Mouse (Mus musculus) naive thymus-derived CD4-positive, alpha-beta T cell, adult 2 months (primary cell): ENCODE data around the gene Zswim2.
A peak's percentile ranks its signal among the peaks of the same experiment; 100 is the strongest.
"Not testable (repeated sequence)": the region's sequence is repeated elsewhere in the genome, so short reads cannot be mapped to it uniquely, and the experiment has no call there.

ENCODE experiments used
- DNase-seq: peaks from one replicate; pipeline ENCODE4 v3.0.0-alpha.2; 2011; ENCODE audit warnings: low read depth

Gene Zswim2

DNA sequence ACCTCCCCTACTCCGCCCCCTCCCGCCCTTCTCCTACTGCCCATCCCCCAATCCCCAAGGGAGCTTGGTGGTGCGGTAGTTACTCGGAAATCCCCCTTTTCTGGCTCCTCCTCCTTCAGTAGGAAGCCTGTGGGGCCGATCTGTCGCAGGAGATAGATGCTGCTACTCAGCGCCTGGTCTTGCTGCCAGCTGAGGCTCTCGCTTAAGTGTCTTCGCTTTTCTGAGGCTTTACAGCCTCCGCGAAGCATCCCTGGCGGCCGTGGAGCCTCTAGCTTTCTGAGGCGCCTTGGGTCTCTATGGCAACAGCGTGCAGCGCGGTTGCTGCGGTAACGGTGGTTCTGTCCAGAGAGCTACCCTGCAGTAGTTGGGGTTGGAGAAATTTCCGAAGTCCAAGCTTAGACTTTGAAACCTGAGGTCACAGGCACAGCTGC is at the start of gene Zswim2:
TSS of gene Zswim2 (minus strand) at position 298 of the 431 bp plus-strand sequence.
- DNase-seq, result peak; percentile 35

DNA sequence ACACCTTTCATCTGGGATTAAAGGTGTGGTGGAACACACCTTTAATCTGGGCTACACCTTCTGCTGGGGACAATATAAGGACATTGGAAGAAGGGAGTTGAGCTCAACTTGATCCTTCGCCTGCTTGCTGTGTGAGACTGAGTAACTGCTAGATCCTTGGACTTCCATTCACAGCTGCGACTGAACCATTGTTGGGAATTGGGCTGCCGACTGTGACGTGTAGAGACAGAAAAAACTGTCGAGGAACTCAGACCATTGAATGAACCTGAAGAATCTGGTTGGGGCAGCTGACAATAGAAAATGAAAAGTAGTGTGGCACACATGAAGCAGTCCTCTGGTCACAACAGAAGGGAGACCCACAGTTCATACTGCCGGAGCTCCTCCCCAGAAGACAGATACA is 49.2 kb upstream of the Zswim2 start, which contains the start of gene Gm13691:
TSS of gene Gm13691 (plus strand) at position 301 of the 400 bp plus-strand sequence.
- DNase-seq, result not testable (repeated sequence)

DNA sequence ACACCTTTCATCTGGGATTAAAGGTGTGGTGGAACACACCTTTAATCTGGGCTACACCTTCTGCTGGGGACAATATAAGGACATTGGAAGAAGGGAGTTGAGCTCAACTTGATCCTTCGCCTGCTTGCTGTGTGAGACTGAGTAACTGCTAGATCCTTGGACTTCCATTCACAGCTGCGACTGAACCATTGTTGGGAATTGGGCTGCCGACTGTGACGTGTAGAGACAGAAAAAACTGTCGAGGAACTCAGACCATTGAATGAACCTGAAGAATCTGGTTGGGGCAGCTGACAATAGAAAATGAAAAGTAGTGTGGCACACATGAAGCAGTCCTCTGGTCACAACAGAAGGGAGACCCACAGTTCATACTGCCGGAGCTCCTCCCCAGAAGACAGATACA is 43.4 kb upstream of the Zswim2 start, which contains the start of gene Gm13697:
TSS of gene Gm13697 (plus strand) at position 301 of the 400 bp plus-strand sequence.
- not testable (repeated sequence) for DNase-seq

DNA sequence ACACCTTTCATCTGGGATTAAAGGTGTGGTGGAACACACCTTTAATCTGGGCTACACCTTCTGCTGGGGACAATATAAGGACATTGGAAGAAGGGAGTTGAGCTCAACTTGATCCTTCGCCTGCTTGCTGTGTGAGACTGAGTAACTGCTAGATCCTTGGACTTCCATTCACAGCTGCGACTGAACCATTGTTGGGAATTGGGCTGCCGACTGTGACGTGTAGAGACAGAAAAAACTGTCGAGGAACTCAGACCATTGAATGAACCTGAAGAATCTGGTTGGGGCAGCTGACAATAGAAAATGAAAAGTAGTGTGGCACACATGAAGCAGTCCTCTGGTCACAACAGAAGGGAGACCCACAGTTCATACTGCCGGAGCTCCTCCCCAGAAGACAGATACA is 37.6 kb upstream of the Zswim2 start, which contains the start of gene Gm13694:
TSS of gene Gm13694 (plus strand) at position 301 of the 400 bp plus-strand sequence.
- not testable (repeated sequence) for DNase-seq

DNA sequence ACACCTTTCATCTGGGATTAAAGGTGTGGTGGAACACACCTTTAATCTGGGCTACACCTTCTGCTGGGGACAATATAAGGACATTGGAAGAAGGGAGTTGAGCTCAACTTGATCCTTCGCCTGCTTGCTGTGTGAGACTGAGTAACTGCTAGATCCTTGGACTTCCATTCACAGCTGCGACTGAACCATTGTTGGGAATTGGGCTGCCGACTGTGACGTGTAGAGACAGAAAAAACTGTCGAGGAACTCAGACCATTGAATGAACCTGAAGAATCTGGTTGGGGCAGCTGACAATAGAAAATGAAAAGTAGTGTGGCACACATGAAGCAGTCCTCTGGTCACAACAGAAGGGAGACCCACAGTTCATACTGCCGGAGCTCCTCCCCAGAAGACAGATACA is 31.8 kb upstream of the Zswim2 start, which contains the start of gene Gm13696:
TSS of gene Gm13696 (plus strand) at position 301 of the 400 bp plus-strand sequence.
- DNase-seq, result not testable (repeated sequence)

DNA sequence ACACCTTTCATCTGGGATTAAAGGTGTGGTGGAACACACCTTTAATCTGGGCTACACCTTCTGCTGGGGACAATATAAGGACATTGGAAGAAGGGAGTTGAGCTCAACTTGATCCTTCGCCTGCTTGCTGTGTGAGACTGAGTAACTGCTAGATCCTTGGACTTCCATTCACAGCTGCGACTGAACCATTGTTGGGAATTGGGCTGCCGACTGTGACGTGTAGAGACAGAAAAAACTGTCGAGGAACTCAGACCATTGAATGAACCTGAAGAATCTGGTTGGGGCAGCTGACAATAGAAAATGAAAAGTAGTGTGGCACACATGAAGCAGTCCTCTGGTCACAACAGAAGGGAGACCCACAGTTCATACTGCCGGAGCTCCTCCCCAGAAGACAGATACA is 26.0 kb upstream of the Zswim2 start, which contains the start of gene Gm13695:
TSS of gene Gm13695 (plus strand) at position 301 of the 400 bp plus-strand sequence.
- not testable (repeated sequence) for DNase-seq

DNA sequence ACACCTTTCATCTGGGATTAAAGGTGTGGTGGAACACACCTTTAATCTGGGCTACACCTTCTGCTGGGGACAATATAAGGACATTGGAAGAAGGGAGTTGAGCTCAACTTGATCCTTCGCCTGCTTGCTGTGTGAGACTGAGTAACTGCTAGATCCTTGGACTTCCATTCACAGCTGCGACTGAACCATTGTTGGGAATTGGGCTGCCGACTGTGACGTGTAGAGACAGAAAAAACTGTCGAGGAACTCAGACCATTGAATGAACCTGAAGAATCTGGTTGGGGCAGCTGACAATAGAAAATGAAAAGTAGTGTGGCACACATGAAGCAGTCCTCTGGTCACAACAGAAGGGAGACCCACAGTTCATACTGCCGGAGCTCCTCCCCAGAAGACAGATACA is 20.2 kb upstream of the Zswim2 start, which contains the start of gene Gm13693:
TSS of gene Gm13693 (plus strand) at position 301 of the 400 bp plus-strand sequence.
- DNase-seq, result not testable (repeated sequence)

DNA sequence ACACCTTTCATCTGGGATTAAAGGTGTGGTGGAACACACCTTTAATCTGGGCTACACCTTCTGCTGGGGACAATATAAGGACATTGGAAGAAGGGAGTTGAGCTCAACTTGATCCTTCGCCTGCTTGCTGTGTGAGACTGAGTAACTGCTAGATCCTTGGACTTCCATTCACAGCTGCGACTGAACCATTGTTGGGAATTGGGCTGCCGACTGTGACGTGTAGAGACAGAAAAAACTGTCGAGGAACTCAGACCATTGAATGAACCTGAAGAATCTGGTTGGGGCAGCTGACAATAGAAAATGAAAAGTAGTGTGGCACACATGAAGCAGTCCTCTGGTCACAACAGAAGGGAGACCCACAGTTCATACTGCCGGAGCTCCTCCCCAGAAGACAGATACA is 14.4 kb upstream of the Zswim2 start, which contains the start of gene Gm13698:
TSS of gene Gm13698 (plus strand) at position 301 of the 400 bp plus-strand sequence.
- not testable (repeated sequence) for DNase-seq

DNA sequence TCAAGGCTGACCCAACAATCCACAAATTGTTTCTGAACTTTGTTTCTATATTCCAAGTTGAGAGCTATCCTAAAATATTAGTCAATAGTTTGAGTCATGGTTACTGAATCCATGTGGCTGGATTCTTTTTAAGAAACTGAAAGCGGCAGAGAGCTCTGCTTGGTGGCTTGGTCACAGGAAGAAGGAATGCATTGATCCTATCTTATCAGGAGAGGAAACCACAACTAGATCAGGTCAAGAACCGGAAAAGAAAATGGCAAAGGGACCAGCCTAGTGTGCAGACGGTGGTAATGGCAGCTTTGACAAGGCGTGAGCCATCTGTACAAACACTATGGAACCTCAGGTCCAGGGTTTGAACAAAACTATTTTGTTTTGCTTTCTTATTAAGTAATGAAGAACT is 764 bp upstream of the Zswim2 start:
- no peak for DNase-seq

DNA sequence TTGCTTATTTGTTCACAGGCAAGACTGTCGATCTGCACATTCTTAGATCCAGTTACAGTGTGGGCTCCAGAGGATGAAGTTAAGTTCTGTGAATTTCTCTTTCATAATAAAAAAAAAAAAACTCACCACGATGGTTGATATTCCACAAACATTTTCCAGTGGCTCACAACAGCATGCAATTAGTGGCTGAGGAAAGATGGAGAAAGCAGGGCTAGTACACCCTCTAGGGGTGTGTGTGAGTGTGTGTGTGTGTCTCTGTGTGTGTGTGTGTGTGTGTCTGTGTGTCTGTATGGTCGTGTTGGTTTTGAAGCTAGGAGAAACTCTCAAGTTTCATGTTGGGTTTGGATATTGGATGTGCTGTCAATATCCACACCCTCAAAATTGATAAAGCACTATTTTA is 350 bp upstream of the Zswim2 start:
- DNase-seq, result no peak

DNA sequence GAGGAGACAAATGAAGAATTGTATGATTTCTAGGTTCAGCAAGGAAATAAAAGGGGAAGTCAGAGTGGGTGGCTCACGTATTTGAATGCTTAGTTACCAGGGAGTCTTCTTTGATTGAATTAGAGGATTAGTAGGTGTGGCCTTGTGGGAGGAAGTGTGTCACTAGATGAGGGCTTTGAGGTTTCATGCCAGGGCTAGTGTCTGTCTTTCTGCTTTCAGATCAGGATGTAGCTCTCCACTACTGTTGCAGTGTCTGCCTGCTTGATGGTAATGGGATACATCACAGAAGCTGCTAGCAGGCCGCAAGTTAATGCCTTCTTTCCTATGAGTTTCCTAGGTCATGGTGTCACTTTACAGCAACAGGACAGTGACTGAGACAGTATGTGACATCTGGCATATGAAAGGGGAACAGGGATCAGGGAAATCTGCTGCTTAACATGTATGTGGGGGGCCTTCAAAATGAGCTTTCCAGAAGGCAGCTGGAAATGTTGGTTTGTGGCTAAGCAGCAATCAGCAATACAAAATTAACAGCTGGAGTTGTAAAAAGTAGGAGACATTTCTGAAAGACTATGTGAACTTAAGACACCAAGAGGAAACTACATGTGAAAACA is 11.4 kb downstream of the Zswim2 start:
- peak; percentile 73 for DNase-seq

DNA sequence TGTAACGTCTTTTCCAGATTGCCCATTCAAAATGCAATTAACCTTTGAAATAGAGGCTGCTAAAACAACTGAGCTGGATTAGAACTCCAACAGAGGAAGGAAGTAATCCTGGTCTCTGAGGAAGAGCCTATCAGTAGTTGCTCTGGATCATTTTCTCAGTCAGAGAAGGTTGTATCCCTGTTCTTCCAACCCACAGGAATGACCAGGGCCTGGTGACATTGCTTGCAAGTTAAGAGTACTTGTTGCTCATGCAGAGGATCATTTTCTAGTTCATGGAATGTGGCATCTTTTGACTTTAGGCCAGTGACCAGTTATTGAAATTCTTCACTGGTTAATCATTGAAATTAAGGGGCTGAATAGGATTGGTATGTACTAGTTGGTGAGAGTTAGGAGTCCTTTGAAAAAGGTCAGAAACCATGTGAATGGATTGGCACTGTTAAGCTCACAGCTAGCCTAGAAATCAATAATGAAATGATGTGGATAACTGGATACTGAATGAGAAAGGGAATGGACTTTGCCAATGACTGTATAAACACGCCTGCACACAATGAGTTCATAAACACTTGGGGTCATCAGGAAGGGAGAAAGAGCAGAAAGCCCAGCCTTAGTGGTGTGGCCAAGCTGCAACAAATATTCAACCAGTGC is 39.0 kb downstream of the Zswim2 start:
- no peak for DNase-seq

DNA sequence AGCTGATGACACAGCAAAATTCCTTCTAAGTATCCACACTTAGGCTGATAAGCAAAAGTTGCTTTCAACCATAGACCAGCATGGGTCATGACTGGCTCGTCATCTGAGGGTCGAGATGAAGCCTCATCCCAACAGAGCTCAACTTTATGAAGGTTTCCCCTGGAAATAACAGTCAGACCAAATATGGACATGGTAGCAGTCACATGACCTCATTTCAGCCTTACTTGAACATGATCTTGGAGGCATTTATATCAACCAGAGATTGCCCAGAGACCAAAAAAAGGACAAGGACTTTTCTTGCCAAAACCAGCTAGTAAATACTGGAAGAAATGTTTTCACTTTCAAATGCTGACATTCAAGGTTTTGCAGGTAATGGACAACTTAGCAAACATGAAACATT is 47.3 kb downstream of the Zswim2 start:
- DNase-seq, result no peak

DNA sequence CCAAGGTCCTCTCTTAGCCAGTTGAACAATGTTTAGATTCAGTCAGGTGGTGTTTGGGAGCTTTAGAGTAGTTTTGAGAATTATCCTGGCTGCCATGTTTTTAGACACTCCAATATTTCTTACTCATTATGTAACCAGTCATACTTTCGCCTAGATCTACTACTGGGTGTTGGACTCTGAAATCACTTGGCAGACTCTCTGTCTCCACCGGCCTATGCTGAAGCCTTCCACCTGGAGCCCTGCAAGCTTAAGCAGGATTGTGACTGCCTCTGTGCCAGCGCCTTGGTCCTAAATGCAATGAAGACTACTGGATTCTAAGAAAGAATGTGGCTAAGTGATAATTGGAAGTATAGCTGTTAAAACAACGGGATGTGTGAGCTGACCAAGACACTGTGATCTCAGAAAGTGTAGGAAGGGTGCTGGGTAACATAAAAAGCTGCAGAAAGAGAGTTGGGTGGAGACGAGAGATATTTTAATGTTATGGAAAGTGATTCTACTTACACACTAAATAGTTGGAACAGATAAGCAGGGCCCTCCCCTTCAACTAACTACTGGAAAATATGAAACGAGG is 57.1 kb downstream of the Zswim2 start:
- DNase-seq, result no peak
